Comparison of ENCODE assay signal across 9 mouse cellular contexts in genomic region chr12:80014598-80014983, GRCm38 (mm10).
DNase-seq lines count a peak whose midpoint lies in the region; ATAC-seq and TF ChIP-seq lines count a peak whose summit lies in the region.
"Had no signal": no experiment of that assay in that cellular context is flagged by ENCODE, and none has a peak within 500 bp of the region (broad histone marks: within the 10 kb centered on the region; RNA-seq: fewer than 3 reads in every experiment).

No protein-coding gene starts in this region.

- H3K4me1 ChIP-seq in lung, embryonic 15.5 days = peaks cover 71% of the 10 kb centered on the region
- H3K4me1 ChIP-seq in forebrain, postnatal 0 days (ENCODE audit: insufficient read depth) = peaks cover 3% of the 10 kb centered on the region; the same call in 1 of the 2 replicates
- peaks cover 0 to 11% of the 10 kb centered on the region in 2 experiments; a peak in 3 of 4 replicates for H3K4me1 ChIP-seq in liver, embryonic 14.5 days (replicated peaks; ENCODE audit: control insufficient read depth in 2 of 2, insufficient read depth in 2 of 2, low read length in 1 of 2)
- H3K4me1 ChIP-seq in small intestine, adult 2 months (ENCODE audit: control insufficient read depth, insufficient read depth, insufficient read length, low read length) = peaks cover 2% of the 10 kb centered on the region; the same call in 1 of the 2 replicates

- H3K9ac ChIP-seq in lung, embryonic 15.5 days = no peak overlapping the region
- 0 out of 2 replicates have a peak overlapping the region, but pooled peaks have one; percentile 41 for H3K9ac ChIP-seq in forebrain, postnatal 0 days
- H3K9ac ChIP-seq in liver, embryonic 14.5 days (replicated peaks) = no peak overlapping the region

- DNase-seq in lung, postnatal 14 days = no peak
- no peak for DNase-seq in forebrain, postnatal 0 days
- no peak for DNase-seq in liver, embryonic 14.5 days (ENCODE audit: low read depth in 3 of 3, low spot score in 3 of 3)
- DNase-seq in spleen, postnatal 4 days (ENCODE audit: low spot score in 2 of 2) = no peak
- DNase-seq in urinary bladder, postnatal 4 days (ENCODE audit: low spot score in 2 of 2) = no peak
- no peak for DNase-seq in urinary bladder, postnatal 25 days (ENCODE audit: low spot score)

- TF ChIP-seq POLR2A in small intestine, adult 2 months (IDR thresholded peaks at IDR 0.05; ENCODE audit: low read depth, low read length) = no peak

- no peak overlapping the region for H3K4me3 ChIP-seq in lung, embryonic 15.5 days
- 0 out of 2 replicates have a peak overlapping the region, but pooled peaks have one; percentile 11 for H3K4me3 ChIP-seq in forebrain, postnatal 0 days (ENCODE audit: low read depth, low read length)
- H3K4me3 ChIP-seq in liver, embryonic 14.5 days (ENCODE audit: insufficient read depth in 1 of 2, low read depth in 2 of 2, low read length in 2 of 2) = 0 out of 4 replicates have a peak overlapping the region, but pooled peaks of 1 of the 2 experiments have one; percentile 8
- H3K4me3 ChIP-seq in small intestine, adult 2 months (ENCODE audit: low read depth, low read length) = no peak overlapping the region

- H3K9me3 ChIP-seq in lung, embryonic 15.5 days = no peaks in the 10 kb centered on the region
- H3K9me3 ChIP-seq in forebrain, postnatal 0 days (ENCODE audit: low read length) = no peaks in the 10 kb centered on the region
- no peaks in the 10 kb centered on the region for H3K9me3 ChIP-seq in liver, embryonic 14.5 days (ENCODE audit: control insufficient read depth, low read length)

- ATAC-seq in lung, embryonic 15.5 days (ENCODE audit: borderline replicate concordance, extremely low read depth, low FRiP score, low TSS enrichment) = no peak
- peak; percentile 20; the same call in 1 of the 2 replicates for ATAC-seq in forebrain, postnatal 0 days
- ATAC-seq in liver, embryonic 14.5 days (ENCODE audit: insufficient read depth) = no peak
- ATAC-seq: Patski had no signal

- no peak for TF ChIP-seq EP300 in liver, embryonic 14.5 days (IDR thresholded peaks at IDR 0.05; ENCODE audit: low read depth)

- no peaks in the 10 kb centered on the region for H3K36me3 ChIP-seq in lung, embryonic 15.5 days
- H3K36me3 ChIP-seq in forebrain, postnatal 0 days (ENCODE audit: insufficient read depth) = no peaks in the 10 kb centered on the region
- H3K36me3 ChIP-seq in liver, embryonic 14.5 days (replicated peaks; ENCODE audit: control insufficient read depth, insufficient read depth, low read depth) = no peaks in the 10 kb centered on the region
- no peaks in the 10 kb centered on the region for H3K36me3 ChIP-seq in small intestine, adult 2 months (ENCODE audit: control insufficient read depth, insufficient read depth, low read length)

- peak overlapping the region; percentile 88 for H3K27ac ChIP-seq in lung, embryonic 15.5 days
- peak overlapping the region; percentile 75 for H3K27ac ChIP-seq in forebrain, postnatal 0 days (ENCODE audit: low read depth, low read length)
- no peak overlapping the region for H3K27ac ChIP-seq in liver, embryonic 14.5 days
- no peak overlapping the region for H3K27ac ChIP-seq in small intestine, adult 2 months (ENCODE audit: insufficient read depth, low read depth, low read length)

- TF ChIP-seq CTCF in forebrain, postnatal 0 days (IDR thresholded peaks at IDR 0.05; ENCODE audit: low read depth) = no peak
- TF ChIP-seq CTCF in liver, embryonic 14.5 days (IDR thresholded peaks at IDR 0.05; ENCODE audit: low read depth) = no peak
- peak; percentile 4; the same call in 1 of the 2 replicates for TF ChIP-seq CTCF in small intestine, adult 2 months (IDR thresholded peaks at IDR 0.05; ENCODE audit: extremely low read depth, insufficient read length, insufficient replicate concordance, low read depth, low read length)

- H3K4me2 ChIP-seq in lung, embryonic 15.5 days = peak overlapping the region; percentile 39; the same call in 1 of the 2 replicates
- H3K4me2 ChIP-seq in forebrain, postnatal 0 days (ENCODE audit: low read depth) = peak overlapping the region; percentile 42
- H3K4me2 ChIP-seq in liver, embryonic 14.5 days (ENCODE audit: low read depth) = peak overlapping the region; percentile 50

- WGBS in lung, embryonic 15.5 days = 42% methylated on average over 7 of the region's 7 CpGs
- WGBS in forebrain, postnatal 0 days = 66% methylated on average over 7 of the region's 7 CpGs
- WGBS in liver, embryonic 14.5 days (ENCODE audit: insufficient replicate concordance) = 33% methylated on average over 7 of the region's 7 CpGs
- 78% methylated on average over 7 of the region's 7 CpGs for WGBS in small intestine, adult 2 months

- no peaks in the 10 kb centered on the region for H3K27me3 ChIP-seq in lung, embryonic 15.5 days
- no peaks in the 10 kb centered on the region for H3K27me3 ChIP-seq in forebrain, postnatal 0 days (ENCODE audit: insufficient read depth, low read length)
- H3K27me3 ChIP-seq in liver, embryonic 14.5 days (ENCODE audit: control insufficient read depth, insufficient read depth, low read length) = no peaks in the 10 kb centered on the region
- no peaks in the 10 kb centered on the region for H3K27me3 ChIP-seq in small intestine, adult 2 months (ENCODE audit: control insufficient read depth, insufficient read depth, low read length)
- H3K27me3 ChIP-seq: Patski had no signal

Comparison
In these comparisons a context has a peak if more than half of its experiments do, and no peak if none do; other contexts are left out.
1. H3K27ac ChIP-seq: peak in lung, embryonic 15.5 days (single experiment) and forebrain, postnatal 0 days (single experiment); none in liver, embryonic 14.5 days (single experiment) and small intestine, adult 2 months (single experiment).
2. Peak in every context shown above with its lines, with median percentiles within 50 percentile points of each other: H3K4me2 ChIP-seq.